Mouse (Mus musculus): Measurements from ENCODE around the gene Gm7102.

DNA sequence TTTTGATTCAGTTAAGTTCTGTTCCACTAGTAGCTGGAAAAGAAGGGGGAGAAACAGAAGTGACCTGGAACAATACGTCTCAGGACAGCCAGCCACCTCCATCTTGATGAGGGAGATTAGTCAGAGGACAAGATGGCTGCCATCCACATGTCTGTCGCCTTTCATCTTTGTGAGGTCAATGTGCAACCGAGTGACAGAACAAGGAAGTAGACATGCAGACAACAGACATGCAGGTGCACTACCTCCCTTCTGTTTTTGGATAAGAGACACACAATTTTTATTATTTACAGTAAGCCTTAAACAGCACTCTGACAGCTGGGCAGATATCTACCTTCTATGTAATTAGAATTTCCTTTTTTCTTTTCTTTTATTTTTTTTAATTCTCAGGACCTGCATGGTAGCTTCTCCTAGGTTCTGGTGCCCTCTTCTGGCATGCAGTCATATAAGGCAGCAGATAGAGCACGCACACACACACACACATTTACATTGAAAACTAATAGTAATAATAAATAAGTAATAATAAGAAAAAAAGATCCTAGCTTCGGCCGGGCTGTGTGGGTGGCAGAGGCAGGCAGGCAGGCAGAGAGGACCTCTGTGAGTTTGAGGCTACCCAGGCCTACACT is 47.7 kb upstream of the Gm7102 start:
- peak; percentile 28; the same call in 1 of the 2 replicates for TF ChIP-seq CTCF (IDR thresholded peaks at IDR 0.05; ENCODE audit: low read depth)
- no peak for TF ChIP-seq EP300 (IDR thresholded peaks at IDR 0.05; ENCODE audit: low read depth)

Measured in liver, postnatal 0 days (tissue).